Mouse (Mus musculus): ENCODE results near the gene BC100530. TPM values are rescaled to one million over a fixed set of nuclear protein-coding genes. Genes with fewer than 3 reads are reported as not detected.
"Not testable (repeated sequence)": the region's sequence is repeated elsewhere in the genome, so short reads cannot be mapped to it uniquely, and the experiment has no call there.

Gene BC100530
- polyA plus RNA-seq (2014; fragmentation: Nextera tagmentation; extraction: Ambion mirVana): 0.51 and 0.71 TPM in 2 replicates

GRCm38 (mm10) chr16:36367648-36368047 is at the start of gene BC100530:
TSS of gene BC100530 (minus strand) at chr16:36367748.
- H3K27me3 ChIP-seq (replicated peaks; ENCODE audit: control insufficient read depth, insufficient read depth, low read length); H3K36me3 ChIP-seq (ENCODE audit: control insufficient read depth, insufficient read depth, low read length); ATAC-seq; H3K27ac ChIP-seq (ENCODE audit: low read depth, low read length); DNase-seq (ENCODE audit: low spot score); H3K4me2 ChIP-seq (ENCODE audit: low read length); H3K9me3 ChIP-seq (replicated peaks; ENCODE audit: control insufficient read depth, low read length); H3K4me1 ChIP-seq (ENCODE audit: control insufficient read depth, insufficient read depth, low read length); H3K9ac ChIP-seq (ENCODE audit: low read length); H3K4me3 ChIP-seq (ENCODE audit: low read depth, low read length): not testable (repeated sequence)
- 94% methylated on average over 3 of the region's 3 CpGs for WGBS

- H3K9me3 ChIP-seq (replicated peaks; ENCODE audit: control insufficient read depth, low read length): no peaks in the 10 kb centered on the region
- H3K4me1 ChIP-seq (ENCODE audit: control insufficient read depth, insufficient read depth, low read length): no peaks in the 10 kb centered on the region
- no peak within 1 kb of the TSS for H3K4me2 ChIP-seq (ENCODE audit: low read length)
- no peak for DNase-seq (ENCODE audit: low spot score)
- no peak for ATAC-seq
- H3K4me3 ChIP-seq (ENCODE audit: low read depth, low read length): no peak within 1 kb of the TSS
- H3K36me3 ChIP-seq (ENCODE audit: control insufficient read depth, insufficient read depth, low read length): no peaks in the 10 kb centered on the region
- H3K27me3 ChIP-seq (replicated peaks; ENCODE audit: control insufficient read depth, insufficient read depth, low read length): no peaks in the 10 kb centered on the region
- no peak within 1 kb of the TSS for H3K9ac ChIP-seq (ENCODE audit: low read length)
- H3K27ac ChIP-seq (ENCODE audit: low read depth, low read length): no peak within 1 kb of the TSS
Measured at GRCm38 (mm10) chr16:36408357-36408756, 40.8 kb upstream of the BC100530 start, which contains the start of gene Stfa2. TSS of gene Stfa2 (minus strand) at chr16:36408457.

GRCm38 (mm10) chr16:36389060-36389459 is 21.5 kb upstream of the BC100530 start:
- 27% methylated on average over 4 of the region's 4 CpGs for WGBS
- Histone ChIP-seq H3K4me3 (ENCODE audit: low read depth, low read length) (no peak overlapping the region), H3K27me3 (replicated peaks; ENCODE audit: control insufficient read depth, insufficient read depth, low read length) (no peaks in the 10 kb centered on the region), H3K9me3 (replicated peaks; ENCODE audit: control insufficient read depth, low read length) (no peaks in the 10 kb centered on the region), H3K27ac (ENCODE audit: low read depth, low read length) (no peak overlapping the region), H3K9ac (ENCODE audit: low read length) (no peak overlapping the region), H3K4me1 (ENCODE audit: control insufficient read depth, insufficient read depth, low read length) (no peaks in the 10 kb centered on the region), H3K36me3 (ENCODE audit: control insufficient read depth, insufficient read depth, low read length) (no peaks in the 10 kb centered on the region), H3K4me2 (ENCODE audit: low read length) (no peak overlapping the region)
- ATAC-seq (no peak), DNase-seq (ENCODE audit: low spot score) (no peak)

- ATAC-seq (no peak), DNase-seq (ENCODE audit: low spot score) (peak; percentile 5)
- H3K36me3 ChIP-seq (ENCODE audit: control insufficient read depth, insufficient read depth, low read length): no peaks in the 10 kb centered on the region
- no peak overlapping the region for H3K4me2 ChIP-seq (ENCODE audit: low read length)
- H3K4me1 ChIP-seq (ENCODE audit: control insufficient read depth, insufficient read depth, low read length): no peaks in the 10 kb centered on the region
- H3K9ac ChIP-seq (ENCODE audit: low read length): no peak overlapping the region
- 67% methylated on average over 2 of the region's 2 CpGs for WGBS
- H3K27me3 ChIP-seq (replicated peaks; ENCODE audit: control insufficient read depth, insufficient read depth, low read length): no peaks in the 10 kb centered on the region
- H3K9me3 ChIP-seq (replicated peaks; ENCODE audit: control insufficient read depth, low read length): no peaks in the 10 kb centered on the region
- no peak overlapping the region for H3K27ac ChIP-seq (ENCODE audit: low read depth, low read length)
- no peak overlapping the region for H3K4me3 ChIP-seq (ENCODE audit: low read depth, low read length)
Measured at GRCm38 (mm10) chr16:36337171-36337570, 30.4 kb downstream of the BC100530 start.

GRCm38 (mm10) chr16:36334232-36334631 is 33.3 kb downstream of the BC100530 start, which contains the start of gene BC117090:
TSS of gene BC117090 (minus strand) at chr16:36334332.
- ATAC-seq (no peak), DNase-seq (ENCODE audit: low spot score) (no peak)
- Histone ChIP-seq H3K4me2 (ENCODE audit: low read length) (no peak within 1 kb of the TSS), H3K9ac (ENCODE audit: low read length) (no peak within 1 kb of the TSS), H3K27me3 (replicated peaks; ENCODE audit: control insufficient read depth, insufficient read depth, low read length) (no peaks in the 10 kb centered on the region), H3K4me3 (ENCODE audit: low read depth, low read length) (no peak within 1 kb of the TSS), H3K36me3 (ENCODE audit: control insufficient read depth, insufficient read depth, low read length) (no peaks in the 10 kb centered on the region), H3K4me1 (ENCODE audit: control insufficient read depth, insufficient read depth, low read length) (no peaks in the 10 kb centered on the region), H3K9me3 (replicated peaks; ENCODE audit: control insufficient read depth, low read length) (no peaks in the 10 kb centered on the region), H3K27ac (ENCODE audit: low read depth, low read length) (no peak within 1 kb of the TSS)
- WGBS: 79% methylated on average over 3 of the region's 3 CpGs

- H3K9ac ChIP-seq (ENCODE audit: low read length): no peak overlapping the region
- no peak overlapping the region for H3K27ac ChIP-seq (ENCODE audit: low read depth, low read length)
- no peaks in the 10 kb centered on the region for H3K4me1 ChIP-seq (ENCODE audit: control insufficient read depth, insufficient read depth, low read length)
- H3K36me3 ChIP-seq (ENCODE audit: control insufficient read depth, insufficient read depth, low read length): no peaks in the 10 kb centered on the region
- H3K4me3 ChIP-seq (ENCODE audit: low read depth, low read length): no peak overlapping the region
- no peak overlapping the region for H3K4me2 ChIP-seq (ENCODE audit: low read length)
- ATAC-seq (no peak), DNase-seq (ENCODE audit: low spot score) (no peak)
- H3K9me3 ChIP-seq (replicated peaks; ENCODE audit: control insufficient read depth, low read length): no peaks in the 10 kb centered on the region
- H3K27me3 ChIP-seq (replicated peaks; ENCODE audit: control insufficient read depth, insufficient read depth, low read length): no peaks in the 10 kb centered on the region
Measured at GRCm38 (mm10) chr16:36319286-36319685, 48.3 kb downstream of the BC100530 start.

GRCm38 (mm10) chr16:36316111-36316510 is 51.4 kb downstream of the BC100530 start:
- not testable (repeated sequence) for H3K36me3 ChIP-seq (ENCODE audit: control insufficient read depth, insufficient read depth, low read length); H3K27me3 ChIP-seq (replicated peaks; ENCODE audit: control insufficient read depth, insufficient read depth, low read length); H3K4me2 ChIP-seq (ENCODE audit: low read length); H3K4me1 ChIP-seq (ENCODE audit: control insufficient read depth, insufficient read depth, low read length); H3K9me3 ChIP-seq (replicated peaks; ENCODE audit: control insufficient read depth, low read length); ATAC-seq; H3K27ac ChIP-seq (ENCODE audit: low read depth, low read length); DNase-seq (ENCODE audit: low spot score); H3K4me3 ChIP-seq (ENCODE audit: low read depth, low read length); H3K9ac ChIP-seq (ENCODE audit: low read length)
- WGBS: 87% methylated on average over 6 of the region's 6 CpGs

Other genes starting within 250 kb of the BC100530 start
- gene Csta1, start 236.5 kb downstream of the BC100530 start, polyA plus RNA-seq (2014; fragmentation: Nextera tagmentation; extraction: Ambion mirVana): not detected in 2 replicates
- not detected in 2 replicates for gene Stfa2l1, start 210.9 kb downstream of the BC100530 start, polyA plus RNA-seq (2014; fragmentation: Nextera tagmentation; extraction: Ambion mirVana)
- gene Gm5483, start 183.5 kb downstream of the BC100530 start, polyA plus RNA-seq (2014; fragmentation: Nextera tagmentation; extraction: Ambion mirVana): not detected in 2 replicates
- gene Gm5416, start 157.3 kb downstream of the BC100530 start, polyA plus RNA-seq (2014; fragmentation: Nextera tagmentation; extraction: Ambion mirVana): not detected in 2 replicates
- not detected in 2 replicates for gene 2010005H15Rik, start 146.3 kb downstream of the BC100530 start, polyA plus RNA-seq (2014; fragmentation: Nextera tagmentation; extraction: Ambion mirVana)
- 0.61 and 1.0 TPM in 2 replicates for gene Stfa1, start 90.8 kb downstream of the BC100530 start, polyA plus RNA-seq (2014; fragmentation: Nextera tagmentation; extraction: Ambion mirVana)
- gene BC117090, start 33.4 kb downstream of the BC100530 start, polyA plus RNA-seq (2014; fragmentation: Nextera tagmentation; extraction: Ambion mirVana): not detected in 2 replicates
- gene Stfa2, start 40.7 kb upstream of the BC100530 start, polyA plus RNA-seq (2014; fragmentation: Nextera tagmentation; extraction: Ambion mirVana): not detected in 2 replicates
- gene Stfa3, start 87.6 kb upstream of the BC100530 start, polyA plus RNA-seq (2014; fragmentation: Nextera tagmentation; extraction: Ambion mirVana): not detected in 2 replicates
- 0.22 TPM in 1 of 2 replicates, not detected in the other for gene Casr, start 194.4 kb upstream of the BC100530 start, polyA plus RNA-seq (2014; fragmentation: Nextera tagmentation; extraction: Ambion mirVana)

Measured in forebrain, embryonic 14.5 days (tissue).